Comparison of ENCODE assay signal across 8 mouse cellular contexts in the genomic region with DNA sequence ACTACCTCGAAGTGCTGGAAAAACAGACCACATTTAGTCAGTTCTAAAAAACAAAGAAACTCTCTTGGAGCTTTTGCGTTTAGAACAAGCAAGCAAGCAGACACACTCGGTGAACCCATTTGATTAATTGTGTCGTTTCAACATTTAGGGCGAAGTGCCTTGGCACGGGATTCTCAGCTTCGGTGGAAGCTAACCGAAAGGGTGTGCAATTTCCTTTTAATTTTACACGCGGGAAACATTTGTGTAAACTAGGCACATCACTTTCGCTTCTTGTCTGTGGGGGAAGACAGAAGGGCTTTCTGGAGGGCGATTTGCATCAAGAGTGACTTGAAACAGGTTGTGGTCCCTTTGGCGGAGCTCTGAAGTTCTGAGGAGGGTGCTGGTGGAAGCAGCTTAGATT. TPM values are rescaled to one million over a fixed set of nuclear protein-coding genes. Genes with fewer than 3 reads are reported as not detected.
DNase-seq lines count a peak whose midpoint lies in the region; ATAC-seq and TF ChIP-seq lines count a peak whose summit lies in the region.

No protein-coding gene starts in this region.

- DNase-seq in heart, adult 18-20 months: no peak
- DNase-seq in G1E (ENCODE audit: low spot score): no peak
- no peak for DNase-seq in testis, postnatal 10 days (ENCODE audit: low spot score)
- DNase-seq in T-cell, adult 2 months (ENCODE audit: low spot score): no peak
- DNase-seq in ovary, postnatal 10 days (ENCODE audit: low spot score): no peak

- H3K27me3 ChIP-seq in heart, embryonic 11.5 days (ENCODE audit: control insufficient read depth, insufficient read depth, low read length): peaks cover 23% of the 10 kb centered on the region
- no peaks in the 10 kb centered on the region for H3K27me3 ChIP-seq in G1E (ENCODE audit: insufficient read depth, low read length)
- peaks cover 8% of the 10 kb centered on the region; the same call in 1 of the 2 replicates for H3K27me3 ChIP-seq in forebrain, embryonic 13.5 days
- peaks cover 57% of the 10 kb centered on the region for H3K27me3 ChIP-seq in liver, embryonic 15.5 days

- TF ChIP-seq CTCF in G1E (IDR thresholded peaks at IDR 0.05; ENCODE audit: low read depth, low read length): no peak

- no peaks in the 10 kb centered on the region for H3K36me3 ChIP-seq in heart, embryonic 11.5 days (ENCODE audit: control insufficient read depth, insufficient read depth, low read length)
- H3K36me3 ChIP-seq in G1E (replicated peaks): peaks cover 38% of the 10 kb centered on the region
- H3K36me3 ChIP-seq in forebrain, embryonic 13.5 days (ENCODE audit: poor library complexity, severe bottlenecking): peaks cover 4% of the 10 kb centered on the region
- H3K36me3 ChIP-seq in liver, embryonic 15.5 days (replicated peaks): no peaks in the 10 kb centered on the region

- no peaks in the 10 kb centered on the region for H3K4me1 ChIP-seq in heart, embryonic 11.5 days (ENCODE audit: control insufficient read depth, insufficient read depth, low read length)
- H3K4me1 ChIP-seq in G1E (ENCODE audit: insufficient read depth, low read depth, low read length): peaks cover 54% of the 10 kb centered on the region
- peaks cover 27% of the 10 kb centered on the region for H3K4me1 ChIP-seq in forebrain, embryonic 13.5 days
- 0 out of 2 replicates have a peak, but pooled peaks cover 5% of the 10 kb centered on the region for H3K4me1 ChIP-seq in liver, embryonic 15.5 days (replicated peaks)

- H3K9me3 ChIP-seq in heart, embryonic 11.5 days (replicated peaks; ENCODE audit: control insufficient read depth, low read length): no peaks in the 10 kb centered on the region
- H3K9me3 ChIP-seq in G1E (replicated peaks): no peaks in the 10 kb centered on the region
- no peaks in the 10 kb centered on the region for H3K9me3 ChIP-seq in forebrain, embryonic 13.5 days (replicated peaks)
- no peaks in the 10 kb centered on the region for H3K9me3 ChIP-seq in liver, embryonic 15.5 days (replicated peaks)

- ATAC-seq in heart, embryonic 11.5 days (replicated peaks; ENCODE audit: insufficient number of reproducible peaks, low FRiP score, low TSS enrichment): no peak
- no peak for ATAC-seq in G1E (ENCODE audit: extremely low read depth, insufficient number of reproducible peaks, low FRiP score, poor library complexity, severe bottlenecking)
- no peak for ATAC-seq in forebrain, embryonic 13.5 days
- no peak for ATAC-seq in liver, embryonic 15.5 days (ENCODE audit: insufficient read depth)

- WGBS in heart, embryonic 11.5 days (ENCODE audit: insufficient replicate concordance): 7% methylated on average over 13 of the region's 13 CpGs
- 13% methylated on average over 13 of the region's 13 CpGs for WGBS in forebrain, embryonic 13.5 days
- 2% methylated on average over 13 of the region's 13 CpGs for WGBS in liver, embryonic 15.5 days (ENCODE audit: insufficient replicate concordance)

- H3K4me2 ChIP-seq in heart, embryonic 11.5 days: peak overlapping the region; percentile 95
- H3K4me2 ChIP-seq in forebrain, embryonic 13.5 days: peak overlapping the region; percentile 88
- H3K4me2 ChIP-seq in liver, embryonic 15.5 days: peak overlapping the region; percentile 44

- H3K4me3 ChIP-seq in heart, embryonic 11.5 days (ENCODE audit: low read depth, low read length): peak overlapping the region; percentile 60
- peak overlapping the region; percentile 69 for H3K4me3 ChIP-seq in G1E (ENCODE audit: low read depth, low read length)
- H3K4me3 ChIP-seq in forebrain, embryonic 13.5 days: peak overlapping the region; percentile 51
- peak overlapping the region; percentile 17 for H3K4me3 ChIP-seq in liver, embryonic 15.5 days (replicated peaks)

- peak overlapping the region; percentile 69; the same call in 1 of the 2 replicates for H3K9ac ChIP-seq in heart, embryonic 11.5 days (ENCODE audit: low read depth, low read length)
- H3K9ac ChIP-seq in forebrain, embryonic 13.5 days: peak overlapping the region; percentile 70
- no peak overlapping the region for H3K9ac ChIP-seq in liver, embryonic 15.5 days

- H3K27ac ChIP-seq in heart, embryonic 11.5 days (ENCODE audit: low read depth, low read length): no peak overlapping the region
- no peak overlapping the region for H3K27ac ChIP-seq in forebrain, embryonic 13.5 days
- no peak overlapping the region for H3K27ac ChIP-seq in liver, embryonic 15.5 days (replicated peaks)

RNA-seq across cellular contexts. Expression of a gene that starts 6.9 kb away (rescaled TPM):
- 17.1 and 17.5 TPM in 2 replicates for polyA plus RNA-seq in heart, embryonic 11.5 days (2014; fragmentation: Nextera tagmentation; extraction: Ambion mirVana)
- total RNA-seq in heart, adult 18-20 months (2021): under 1 TPM in 1 of 2 experiments, not detected in 1; 0.05 TPM
- total RNA-seq in G1E (2014; fragmentation: Nextera tagmentation) (71.6 and 76.7 TPM in 2 replicates), G1E (2017) (12.6 and 14.5 TPM in 2 replicates)
- 21.5 and 22.7 TPM in 2 replicates for polyA plus RNA-seq in G1E (2012)
- 16.1 and 18.6 TPM in 2 replicates for polyA plus RNA-seq in forebrain, embryonic 13.5 days (2015; fragmentation: Nextera tagmentation; extraction: Ambion mirVana)
- polyA plus RNA-seq in liver, embryonic 15.5 days (2015; fragmentation: Nextera tagmentation; extraction: Ambion mirVana): not detected in 2 replicates

Comparison
In these comparisons a context has a peak if more than half of its experiments do, and no peak if none do; other contexts are left out.
1. H3K4me2 ChIP-seq: peak in every context shown above with its lines; median percentile 95 in heart, embryonic 11.5 days; 88 in forebrain, embryonic 13.5 days; 44 in liver, embryonic 15.5 days.
2. H3K4me3 ChIP-seq: peak in every context shown above with its lines; median percentile 69 in G1E; 60 in heart, embryonic 11.5 days; 51 in forebrain, embryonic 13.5 days; 17 in liver, embryonic 15.5 days.
3. RNA of a gene that starts 6.9 kb away (polyA plus RNA-seq): 21.5 to 22.7 TPM in G1E, 17.1 to 17.5 TPM in heart, embryonic 11.5 days and 16.1 to 18.6 TPM in forebrain, embryonic 13.5 days; not detected in liver, embryonic 15.5 days; every median in the first group is over 10 times any median in the second.